8 mouse cellular contexts compared by ENCODE assay signal in genomic region chr6:138421931-138422531, GRCm38 (mm10).
DNase-seq lines count a peak whose midpoint lies in the region; ATAC-seq and TF ChIP-seq lines count a peak whose summit lies in the region.

No protein-coding gene starts in this region.

- peak overlapping the region; percentile 59 for H3K9ac ChIP-seq in lung, embryonic 16.5 days (ENCODE audit: low read length)
- peak overlapping the region; percentile 39 for H3K9ac ChIP-seq in forebrain, embryonic 11.5 days (ENCODE audit: low read length)
- H3K9ac ChIP-seq in limb, embryonic 13.5 days, result 0 out of 2 replicates have a peak overlapping the region, but pooled peaks have one; percentile 26

- H3K27me3 ChIP-seq in lung, embryonic 16.5 days (ENCODE audit: control insufficient read depth, insufficient read depth, low read depth, low read length), result peaks cover 8% of the 10 kb centered on the region
- H3K27me3 ChIP-seq in forebrain, embryonic 11.5 days (ENCODE audit: control insufficient read depth, insufficient read depth, low read length), result no peaks in the 10 kb centered on the region
- H3K27me3 ChIP-seq in limb, embryonic 13.5 days, result peaks cover 61% of the 10 kb centered on the region
- H3K27me3 ChIP-seq in thymus, adult 2 months (ENCODE audit: control insufficient read depth, insufficient read depth, low read length), result no peaks in the 10 kb centered on the region

- H3K36me3 ChIP-seq in lung, embryonic 16.5 days (ENCODE audit: control insufficient read depth, insufficient read depth, low read length), result no peaks in the 10 kb centered on the region
- no peaks in the 10 kb centered on the region for H3K36me3 ChIP-seq in forebrain, embryonic 11.5 days (ENCODE audit: control insufficient read depth, insufficient read depth, low read length)
- H3K36me3 ChIP-seq in limb, embryonic 13.5 days, result no peaks in the 10 kb centered on the region
- H3K36me3 ChIP-seq in thymus, adult 2 months (ENCODE audit: control insufficient read depth, insufficient read depth, low read length), result no peaks in the 10 kb centered on the region

- no peak overlapping the region for H3K27ac ChIP-seq in lung, embryonic 16.5 days (ENCODE audit: low read length)
- peak overlapping the region; percentile 31 for H3K27ac ChIP-seq in forebrain, embryonic 11.5 days (ENCODE audit: low read depth, low read length)
- H3K27ac ChIP-seq in limb, embryonic 13.5 days, result no peak overlapping the region
- H3K27ac ChIP-seq in thymus, adult 2 months (ENCODE audit: control insufficient read depth, insufficient read depth, low read length), result no peak overlapping the region

- peak overlapping the region; percentile 57 for H3K4me2 ChIP-seq in lung, embryonic 16.5 days (ENCODE audit: low read depth, low read length)
- peak overlapping the region; percentile 72 for H3K4me2 ChIP-seq in forebrain, embryonic 11.5 days (ENCODE audit: low read depth, low read length, severe bottlenecking)
- peak overlapping the region; percentile 72 for H3K4me2 ChIP-seq in limb, embryonic 13.5 days (replicated peaks)

- H3K9me3 ChIP-seq in lung, embryonic 16.5 days (ENCODE audit: control insufficient read depth, low read length), result no peaks in the 10 kb centered on the region
- H3K9me3 ChIP-seq in forebrain, embryonic 11.5 days (ENCODE audit: control insufficient read depth, low read length), result no peaks in the 10 kb centered on the region
- H3K9me3 ChIP-seq in limb, embryonic 13.5 days, result no peaks in the 10 kb centered on the region

- H3K4me1 ChIP-seq in lung, embryonic 16.5 days (replicated peaks; ENCODE audit: control insufficient read depth, insufficient read depth, low read length), result peaks cover 20% of the 10 kb centered on the region
- H3K4me1 ChIP-seq in forebrain, embryonic 11.5 days (replicated peaks; ENCODE audit: control insufficient read depth, insufficient read depth, low read length), result peaks cover 15% of the 10 kb centered on the region; the same call in 1 of the 2 replicates
- peaks cover 32% of the 10 kb centered on the region for H3K4me1 ChIP-seq in limb, embryonic 13.5 days
- H3K4me1 ChIP-seq in thymus, adult 2 months (replicated peaks; ENCODE audit: control insufficient read depth, insufficient read depth, low read length), result no peaks in the 10 kb centered on the region

- DNase-seq in lung, postnatal 25 days (ENCODE audit: low spot score), result no peak
- peak; percentile 59 for DNase-seq in forebrain, embryonic 11.5 days (ENCODE audit: low spot score)
- DNase-seq in retina, postnatal 1 day, result peak; percentile 17
- no peak for DNase-seq in thymus, adult 2 months
- DNase-seq in kidney, postnatal 36 days, result no peak
- DNase-seq in spleen, postnatal 14 days (ENCODE audit: low spot score in 2 of 2), result no peak

- peak overlapping the region; percentile 41 for H3K4me3 ChIP-seq in lung, embryonic 16.5 days (ENCODE audit: low read length)
- H3K4me3 ChIP-seq in forebrain, embryonic 11.5 days (ENCODE audit: low read depth, low read length), result peak overlapping the region; percentile 48
- H3K4me3 ChIP-seq in limb, embryonic 13.5 days, result peak overlapping the region; percentile 41
- H3K4me3 ChIP-seq in thymus, adult 2 months (ENCODE audit: control insufficient read depth, insufficient read depth, low read length), result no peak overlapping the region

- no peak for ATAC-seq in lung, embryonic 16.5 days (ENCODE audit: low read depth)
- ATAC-seq in forebrain, embryonic 11.5 days (replicated peaks; ENCODE audit: low FRiP score), result no peak
- no peak for ATAC-seq in limb, embryonic 13.5 days (ENCODE audit: low FRiP score, low read depth)

- under 1% methylated on average over 24 of the region's 24 CpGs for WGBS in lung, embryonic 16.5 days
- under 1% methylated on average over 24 of the region's 24 CpGs for WGBS in forebrain, embryonic 11.5 days
- under 1% methylated on average over 24 of the region's 24 CpGs for WGBS in limb, embryonic 13.5 days
- 7% methylated on average over 24 of the region's 24 CpGs for WGBS in thymus, adult 2 months

- TF ChIP-seq CTCF in thymus, adult 2 months (IDR thresholded peaks at IDR 0.05; ENCODE audit: borderline replicate concordance, control insufficient read depth, extremely low read depth, insufficient read depth, low read length, poor library complexity), result no peak

- TF ChIP-seq POLR2A in thymus, adult 2 months (IDR thresholded peaks at IDR 0.05; ENCODE audit: control insufficient read depth, extremely low read depth, insufficient read depth, low read length, poor library complexity), result no peak

Comparison
In these comparisons a context has a peak if more than half of its experiments do, and no peak if none do; other contexts are left out.
1. DNase-seq: peak in forebrain, embryonic 11.5 days (single experiment) and retina, postnatal 1 day (single experiment); none in lung, postnatal 25 days (single experiment), thymus, adult 2 months (single experiment), kidney, postnatal 36 days (0 of 2) and spleen, postnatal 14 days (0 of 2).
2. Peak in every context shown above with its lines, with median percentiles within 50 percentile points of each other: H3K4me2 ChIP-seq and H3K9ac ChIP-seq.